Mouse (Mus musculus) sigmoid colon, adult 10 weeks (tissue): ENCODE data around the gene Pold4. TPM values are rescaled to one million over a fixed set of nuclear protein-coding genes. Genes with fewer than 3 reads are reported as not detected.

Source experiments
- polyA plus RNA-seq: library from polyadenylated mRNA; stranded (reverse); fragments of 350-450 nt; fragmentation: Illumina TruSeq; extraction: RNeasy Lipid Tissue Mini Kit (QIAGEN cat#74804); gene quantifications from one replicate; pipeline ENCODE4 v1.2.3, GENCODE M21; 2014; ENCODE audit warnings: low read depth, low replicate concordance

The Pold4 gene
- polyA plus RNA-seq = not detected

GRCm38 (mm10) chr19:4231253-4232185, at the start of gene Pold4:
Gene Pold4 (plus strand): TSS chr19:4231899.

GRCm38 (mm10) chr19:4190831-4191334, 40.8 kb upstream of the Pold4 start, which contains the start of gene Tbc1d10c:
Gene Tbc1d10c (minus strand): TSS chr19:4191284.

GRCm38 (mm10) chr19:4191528-4192250, 40.0 kb upstream of the Pold4 start, which contains the start of gene Ppp1ca:
Gene Ppp1ca (plus strand): TSS chr19:4192065.

GRCm38 (mm10) chr19:4201291-4201909, 30.3 kb upstream of the Pold4 start, which contains the start of gene Rad9a:
Gene Rad9a (minus strand): TSS chr19:4201662.

GRCm38 (mm10) chr19:4214071-4214770, 17.5 kb upstream of the Pold4 start, which contains the start of the genes Clcf1 and AC109138.7:
Gene Clcf1 (plus strand): TSS chr19:4214238.
Gene AC109138.7 (plus strand): TSS chr19:4214357.

GRCm38 (mm10) chr19:4268566-4269361, 37.1 kb downstream of the Pold4 start, which contains the start of gene Ssh3:
Gene Ssh3 (minus strand): TSS chr19:4269180.

GRCm38 (mm10) chr19:4282898-4283553, 51.3 kb downstream of the Pold4 start, which contains the start of gene Ankrd13d:
Gene Ankrd13d (minus strand): TSS chr19:4283137.

Other genes with a start within 250 kb of the Pold4 start
- 1.1 TPM for gene Acy3, start 245.3 kb upstream of the Pold4 start, polyA plus RNA-seq
- gene Tbx10, start 239.1 kb upstream of the Pold4 start, polyA plus RNA-seq = not detected
- not detected for gene Nudt8, start 231.3 kb upstream of the Pold4 start, polyA plus RNA-seq
- 0.47 TPM for gene Gm49405, start 231.3 kb upstream of the Pold4 start, polyA plus RNA-seq
- gene Doc2g, start 228.6 kb upstream of the Pold4 start, polyA plus RNA-seq = not detected
- 8.4 TPM for gene Ndufv1, start 219.1 kb upstream of the Pold4 start, polyA plus RNA-seq
- 27.6 TPM for gene Gstp1, start 193.9 kb upstream of the Pold4 start, polyA plus RNA-seq
- 2.6 TPM for gene Gstp2, start 185.9 kb upstream of the Pold4 start, polyA plus RNA-seq
- gene Gstp3, start 172.3 kb upstream of the Pold4 start, polyA plus RNA-seq = not detected
- gene Cabp2, start 150.3 kb upstream of the Pold4 start, polyA plus RNA-seq = not detected
- 4.7 TPM for gene Cdk2ap2, start 134.7 kb upstream of the Pold4 start, polyA plus RNA-seq
- 0.63 TPM for gene Pitpnm1, start 131.9 kb upstream of the Pold4 start, polyA plus RNA-seq
- gene Aip, start 106.0 kb upstream of the Pold4 start, polyA plus RNA-seq = 0.47 TPM
- not detected for gene Gpr152, start 92.1 kb upstream of the Pold4 start, polyA plus RNA-seq
- 0.66 TPM for gene Cabp4, start 87.9 kb upstream of the Pold4 start, polyA plus RNA-seq
- 53.4 TPM for gene Coro1b, start 83.3 kb upstream of the Pold4 start, polyA plus RNA-seq
- 10.0 TPM for gene Ptprcap, start 78.3 kb upstream of the Pold4 start, polyA plus RNA-seq
- 3.2 TPM for gene Rps6kb2, start 68.5 kb upstream of the Pold4 start, polyA plus RNA-seq
- gene Carns1, start 56.4 kb upstream of the Pold4 start, polyA plus RNA-seq = 1.9 TPM
- 1.2 TPM for gene Tbc1d10c, start 40.6 kb upstream of the Pold4 start, polyA plus RNA-seq
- gene Ppp1ca, start 39.8 kb upstream of the Pold4 start, polyA plus RNA-seq = 90.7 TPM
- 2.5 TPM for gene Rad9a, start 30.2 kb upstream of the Pold4 start, polyA plus RNA-seq
- 0.44 TPM for gene Clcf1, start 17.7 kb upstream of the Pold4 start, polyA plus RNA-seq
- gene AC109138.7, start 17.5 kb upstream of the Pold4 start, polyA plus RNA-seq = not detected
- 9.6 TPM for gene Ssh3, start 37.3 kb downstream of the Pold4 start, polyA plus RNA-seq
- not detected for gene Ankrd13d, start 51.2 kb downstream of the Pold4 start, polyA plus RNA-seq
- gene Grk2, start 74.3 kb downstream of the Pold4 start, polyA plus RNA-seq = 17.6 TPM
- 81.4 TPM for gene Kdm2a, start 166.4 kb downstream of the Pold4 start, polyA plus RNA-seq
- 0.91 TPM for gene Rhod, start 207.5 kb downstream of the Pold4 start, polyA plus RNA-seq
- gene Syt12, start 245.5 kb downstream of the Pold4 start, polyA plus RNA-seq = not detected